Mouse (Mus musculus) frontal cortex, postnatal 36 days (tissue): ENCODE results near the gene Pced1a.

Source experiments
- DNase-seq, 2 experiments: peaks; one replicate each; pipeline ENCODE4 v3.0.0; 2022; ENCODE audit warnings: low spot score in 2 of 2

The Pced1a gene

GRCm38 (mm10) chr2:130436769-130437168 is 12.3 kb upstream of the Pced1a start:
- no peak for DNase-seq

GRCm38 (mm10) chr2:130433152-130433551 is 8.7 kb upstream of the Pced1a start:
- DNase-seq = peak; percentile 30 to 72

- DNase-seq = no peak
Observed at GRCm38 (mm10) chr2:130432157-130432556, 7.7 kb upstream of the Pced1a start.

GRCm38 (mm10) chr2:130430484-130430883 is 6.0 kb upstream of the Pced1a start:
- DNase-seq = no peak

- DNase-seq = no peak
Observed at GRCm38 (mm10) chr2:130429851-130430250, 5.3 kb upstream of the Pced1a start.

GRCm38 (mm10) chr2:130425112-130425511 is 611 bp upstream of the Pced1a start:
- no peak for DNase-seq

GRCm38 (mm10) chr2:130423397-130424125 is 940 bp downstream of the Pced1a start:
- DNase-seq = peak in 1 of 2 experiments; percentile 88

DNA sequence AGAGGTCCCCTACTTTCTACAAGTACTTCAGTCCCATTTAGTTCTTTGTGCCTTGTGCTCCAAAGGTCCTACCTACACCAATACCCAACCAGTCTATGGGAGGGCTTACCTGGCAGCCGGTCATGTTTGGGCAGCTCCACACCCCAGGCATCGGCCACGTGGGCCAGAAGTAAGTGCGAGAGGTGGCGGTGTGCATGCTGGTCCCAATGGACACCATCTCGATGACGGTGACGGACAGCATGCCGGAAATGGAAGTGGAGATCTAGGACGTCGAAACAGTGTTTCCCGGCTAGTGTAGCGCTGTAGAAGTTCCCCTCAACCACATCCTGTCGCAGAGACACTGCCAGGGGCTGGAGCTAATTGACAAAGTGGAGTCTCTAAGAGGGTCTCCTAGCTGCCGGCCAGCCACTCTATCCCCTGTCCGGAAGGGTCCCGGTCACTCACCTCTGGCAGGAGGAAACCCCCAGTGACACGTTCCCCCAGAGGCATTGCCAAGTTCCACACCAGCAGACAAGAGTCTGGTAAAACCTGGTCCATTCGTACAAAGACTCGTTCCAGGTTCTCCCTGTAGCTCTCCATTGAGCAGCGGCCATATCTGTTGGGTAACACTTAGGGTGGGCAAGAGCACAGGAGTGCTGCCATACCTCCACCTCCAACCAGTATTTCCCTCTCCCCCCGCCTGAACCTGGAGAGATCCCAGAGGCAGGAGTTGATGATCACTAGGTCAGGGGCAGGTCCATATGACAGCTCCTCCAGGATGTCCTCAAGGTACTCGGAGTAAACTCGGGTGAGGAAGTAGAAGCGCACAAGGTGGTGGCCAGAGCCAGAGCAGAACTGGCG is 2.5 kb downstream of the Pced1a start:
- no peak for DNase-seq

DNA sequence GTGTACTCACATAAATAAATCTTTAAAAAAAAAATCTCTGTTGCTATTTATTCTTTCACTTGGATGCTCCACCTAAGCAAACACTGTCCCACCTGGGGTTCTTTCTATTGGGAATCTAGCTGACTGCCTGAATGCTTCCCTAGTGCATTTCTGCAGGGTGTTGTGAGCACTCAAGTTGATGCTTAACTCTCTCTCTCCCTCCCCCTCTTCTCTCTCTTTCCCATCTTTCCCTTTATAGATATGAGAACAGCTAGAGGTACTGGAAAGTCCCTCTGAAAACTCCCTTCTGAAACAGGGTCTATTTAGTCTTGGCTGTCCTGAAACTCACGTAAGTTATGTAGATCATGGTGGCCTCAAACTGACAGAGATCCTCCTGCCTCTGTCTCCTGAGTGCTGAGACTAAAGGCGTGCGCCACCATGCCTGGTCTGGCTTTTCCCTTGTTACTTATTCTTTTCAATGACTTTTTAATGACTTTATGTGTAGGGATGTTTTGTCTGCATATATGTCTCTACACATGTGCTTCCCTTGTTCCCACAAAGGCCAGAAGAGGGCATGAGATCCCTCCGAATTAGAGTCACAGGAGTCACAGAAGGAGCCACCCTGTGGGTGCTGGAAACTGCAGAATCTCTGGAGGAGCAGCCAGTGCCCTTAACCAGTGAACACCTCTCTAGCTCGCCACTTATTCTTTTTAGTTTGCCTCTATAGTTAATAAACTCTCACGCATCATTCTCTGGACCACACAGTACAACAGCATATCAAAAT is 10.2 kb downstream of the Pced1a start:
- DNase-seq = no peak

DNA sequence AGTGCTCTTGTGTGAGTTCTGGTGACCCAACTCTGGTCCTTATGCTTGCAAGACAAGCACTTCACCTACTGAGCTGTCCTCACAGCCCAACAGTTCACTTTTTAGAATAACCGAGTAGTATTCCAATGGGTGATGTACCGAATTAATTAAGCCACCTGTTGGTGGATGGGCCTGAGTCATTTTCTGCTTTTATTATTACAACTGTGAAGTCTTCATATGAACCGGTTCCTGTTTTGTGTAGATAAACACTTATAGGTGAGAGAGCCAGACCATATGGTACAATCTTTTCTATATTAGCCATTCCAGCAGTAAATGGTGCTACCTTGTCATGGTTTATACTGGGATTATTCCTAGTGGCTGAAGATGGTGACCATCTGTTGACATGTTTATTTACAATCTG is 11.7 kb downstream of the Pced1a start:
- DNase-seq = no peak

DNA sequence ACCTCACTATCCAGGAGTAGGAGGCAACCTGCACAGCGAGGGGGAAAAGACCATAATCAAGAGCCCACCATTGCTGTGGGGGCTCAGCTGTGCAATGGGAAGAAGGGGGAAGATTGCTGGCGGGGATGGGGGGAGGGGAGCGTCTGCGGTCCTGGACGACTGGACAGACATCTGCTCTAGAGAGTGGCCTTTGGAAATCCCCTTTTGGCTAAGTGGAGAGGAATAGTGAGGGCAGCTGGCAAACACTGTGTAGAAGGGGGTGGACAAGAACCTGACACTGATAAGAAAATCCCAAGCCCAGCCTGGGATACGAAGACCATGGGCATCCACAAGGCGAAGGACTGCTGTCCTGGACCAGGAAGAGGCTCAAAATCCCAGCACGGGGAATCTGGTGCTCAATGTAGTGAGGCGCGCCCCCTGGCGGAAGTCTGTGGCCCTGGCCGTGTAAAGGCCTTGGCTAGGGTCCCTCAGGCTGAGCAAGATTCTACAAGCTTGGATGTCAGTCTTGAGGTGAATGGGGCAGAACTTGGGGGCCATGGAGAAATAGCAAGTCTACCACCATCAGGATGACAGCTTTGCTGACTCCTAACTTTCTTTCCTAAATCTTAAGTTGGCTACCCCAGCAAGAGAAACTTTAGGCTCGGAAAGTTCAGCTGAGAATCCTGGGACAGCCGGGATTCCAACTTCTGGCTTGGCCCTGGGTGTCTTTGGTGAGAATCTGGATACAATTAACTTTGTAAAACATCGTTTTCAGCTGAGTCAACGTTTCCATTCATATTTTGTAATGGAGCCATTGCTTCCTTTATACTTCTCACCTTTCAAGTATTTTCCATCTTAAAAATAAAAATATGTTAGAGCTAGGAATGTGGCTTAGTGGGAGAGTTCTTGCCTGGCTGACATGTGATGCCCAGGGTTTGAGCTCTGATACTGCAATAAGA is 12.7 kb downstream of the Pced1a start:
- DNase-seq = peak; percentile 80 to 86

DNA sequence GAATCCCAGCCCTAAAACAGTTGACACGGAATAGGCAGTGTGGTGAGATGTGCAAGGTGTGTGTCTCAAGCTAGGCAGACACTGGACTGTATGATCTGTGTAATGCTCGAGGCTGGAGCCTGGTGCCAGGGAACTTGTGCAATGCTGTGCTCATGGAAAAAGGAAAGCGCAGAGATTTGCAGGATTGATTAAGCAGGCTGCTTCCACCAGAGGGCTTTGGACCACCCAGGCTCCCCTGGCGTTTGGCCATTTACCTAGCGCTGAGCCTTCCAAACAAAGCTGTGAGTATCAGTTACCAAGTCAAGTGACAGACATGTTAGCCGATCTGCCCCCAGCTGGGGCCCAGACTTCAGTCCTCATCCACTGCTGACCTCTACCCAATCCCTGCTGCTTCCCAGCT is 16.3 kb downstream of the Pced1a start:
- no peak for DNase-seq

DNA sequence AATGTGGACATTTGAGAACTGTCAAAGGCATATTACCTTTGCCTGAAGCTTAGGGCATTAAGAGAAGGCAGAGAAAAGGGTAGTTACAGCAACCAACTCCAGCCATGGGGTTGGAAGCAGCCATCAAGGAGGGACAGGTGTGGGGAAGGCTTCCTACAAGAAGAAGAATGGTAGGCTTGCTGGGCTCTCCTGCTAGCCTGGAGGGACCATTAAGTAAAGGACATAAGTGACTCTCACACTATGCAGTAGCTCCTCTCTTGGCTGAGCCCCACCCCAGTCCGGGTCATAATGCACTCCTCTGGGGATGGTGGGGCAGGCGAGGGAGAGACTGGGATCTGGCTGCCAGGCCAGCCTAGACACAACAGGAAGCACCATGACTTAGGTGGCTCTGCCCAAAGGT is 18.3 kb downstream of the Pced1a start, which contains the start of gene Tmem239:
Gene Tmem239 (plus strand): TSS at position 301 of the 400 bp plus-strand sequence.
- no peak for DNase-seq

DNA sequence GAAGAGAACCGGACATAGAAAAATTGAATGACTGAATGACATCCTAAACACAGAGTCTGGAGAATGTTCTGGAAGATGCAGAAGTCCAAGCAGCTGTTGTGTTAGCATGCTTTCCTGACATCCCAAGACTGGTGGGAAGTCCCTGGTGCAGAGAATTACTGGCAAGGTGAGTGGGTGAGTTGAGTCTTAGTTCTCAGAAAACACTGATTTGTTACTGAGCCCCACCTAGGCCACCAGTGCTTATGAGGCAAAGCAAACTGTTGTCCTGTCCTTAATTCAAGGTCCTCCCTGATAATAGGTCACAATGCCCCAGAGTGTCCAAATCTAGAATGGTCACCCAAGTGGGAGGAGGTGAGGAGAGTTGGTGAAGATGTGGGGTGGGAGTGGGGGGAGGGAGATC is 19.6 kb downstream of the Pced1a start, which contains the start of the genes Gm28372 and 1700020A23Rik:
Gene Gm28372 (plus strand): TSS at position 301 of the 400 bp plus-strand sequence.
Gene 1700020A23Rik (plus strand): TSS at position 321 of the 400 bp plus-strand sequence.
- DNase-seq = no peak

DNA sequence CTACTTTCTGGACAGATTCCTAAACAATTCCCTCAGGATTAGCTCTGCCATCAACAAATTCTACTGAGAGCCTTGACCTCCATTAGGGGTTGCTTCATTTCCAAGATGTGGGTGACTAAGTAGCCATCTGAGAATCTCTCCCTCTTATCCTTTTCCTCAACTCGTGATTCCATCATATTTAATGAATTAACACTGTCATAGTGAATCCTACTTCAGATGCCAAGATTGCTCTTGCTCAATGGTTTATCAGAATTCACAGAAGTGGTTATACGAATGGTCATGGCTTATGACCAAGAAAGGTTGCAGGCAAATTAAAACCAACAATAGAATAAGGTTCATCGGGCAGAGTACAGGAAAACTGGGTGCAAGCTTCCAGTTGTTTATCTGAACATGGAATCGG is 22.6 kb downstream of the Pced1a start:
- DNase-seq = no peak

DNA sequence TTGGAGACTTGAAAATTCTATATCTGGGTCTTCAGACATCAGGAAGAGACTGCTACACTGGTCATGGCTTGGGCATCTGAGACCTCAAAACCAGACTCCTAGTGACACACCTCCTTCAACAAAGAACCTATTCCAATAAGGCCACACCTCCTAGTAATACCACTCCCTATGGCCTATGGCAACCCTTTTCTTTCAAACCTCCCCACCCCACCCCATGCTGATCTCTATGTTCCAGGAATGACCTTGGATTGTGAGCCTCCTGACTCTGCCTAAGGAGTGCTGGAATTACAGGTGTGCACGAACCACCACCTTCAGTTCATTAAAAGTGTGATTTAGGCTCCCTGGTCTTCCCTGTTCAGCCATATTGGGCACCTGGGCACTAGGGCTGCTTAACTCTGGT is 24.5 kb downstream of the Pced1a start:
- no peak for DNase-seq

GRCm38 (mm10) chr2:130398091-130398490 is 26.4 kb downstream of the Pced1a start:
- DNase-seq = no peak

GRCm38 (mm10) chr2:130397186-130397985 is 27.1 kb downstream of the Pced1a start, which contains the start of gene Cpxm1:
Cpxm1 (minus strand) TSS chr2:130397574.
- DNase-seq = no peak

- DNase-seq = no peak
Observed at GRCm38 (mm10) chr2:130395696-130396095, 28.8 kb downstream of the Pced1a start.

DNA sequence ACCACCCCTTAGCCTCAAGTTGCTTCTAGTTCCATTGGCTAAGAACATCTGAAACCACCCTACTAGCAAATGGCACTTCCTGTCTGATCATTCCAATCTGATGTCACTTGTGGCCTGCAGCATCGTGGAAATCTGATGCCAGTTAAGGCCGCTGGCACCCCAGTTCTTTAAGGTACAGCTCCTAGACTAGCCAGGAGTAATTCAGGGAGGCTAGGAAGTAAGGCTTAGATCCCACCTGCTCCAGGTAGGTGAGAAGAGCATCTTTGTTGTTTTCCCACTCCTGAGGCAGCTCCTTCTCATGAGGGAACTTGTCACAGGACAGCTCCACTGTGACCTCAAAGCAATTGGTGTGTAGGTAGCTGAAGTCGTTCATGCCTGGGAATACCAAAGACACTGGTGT is 31.7 kb downstream of the Pced1a start:
- no peak for DNase-seq
